Mouse (Mus musculus): Measurements from ENCODE around the gene Ndufb7.

GRCm38 (mm10) chr8:83577384-83577791, 10.9 kb downstream of the Ndufb7 start:
- TF ChIP-seq CTCF (IDR thresholded peaks at IDR 0.05; ENCODE audit: extremely low read depth, insufficient read length, insufficient replicate concordance, low read depth, low read length), result no peak
- TF ChIP-seq POLR2A (IDR thresholded peaks at IDR 0.05; ENCODE audit: low read depth, low read length), result no peak
